ENCODE assay signal across 8 mouse cellular contexts in genomic region chr7:141355626-141356326, GRCm38 (mm10). TPM values are rescaled to one million over a fixed set of nuclear protein-coding genes. Genes with fewer than 3 reads are reported as not detected.
A peak's percentile ranks its signal among the peaks of the same experiment; 100 is the strongest.
DNase-seq lines count a peak whose midpoint lies in the region; ATAC-seq and TF ChIP-seq lines count a peak whose summit lies in the region.
"Had no signal": no experiment of that assay in that cellular context is flagged by ENCODE, and none has a peak within 500 bp of the region (broad histone marks: within the 10 kb centered on the region; RNA-seq: fewer than 3 reads in every experiment).

No protein-coding gene starts in this region.

- H3K9me3 ChIP-seq in intestine, embryonic 16.5 days (ENCODE audit: control insufficient read depth, low read length): no peaks in the 10 kb centered on the region
- H3K9me3 ChIP-seq in heart, embryonic 10.5 days: no peaks in the 10 kb centered on the region

- no peak for DNase-seq in kidney, adult 2 months
- DNase-seq in kidney, postnatal 36 days: no peak
- DNase-seq in thymus, postnatal 4 days: peak; percentile 52
- no peak for DNase-seq in thymus, postnatal 10 days (ENCODE audit: low spot score in 2 of 2)
- no peak for DNase-seq in yolk sac, embryonic 10.5 days (ENCODE audit: low spot score)
- DNase-seq in heart, embryonic 10.5 days (ENCODE audit: low spot score): no peak
- DNase-seq: adrenal gland, adult 8-10 months had no signal

- no peak overlapping the region for H3K4me2 ChIP-seq in intestine, embryonic 16.5 days (ENCODE audit: low read depth, low read length)

- no peak for TF ChIP-seq POLR2A in kidney, adult 2 months (IDR thresholded peaks at IDR 0.05; ENCODE audit: low read depth, low read length)

- no peaks in the 10 kb centered on the region; the same call in 1 of the 2 replicates for H3K36me3 ChIP-seq in kidney, adult 2 months (ENCODE audit: control insufficient read depth, insufficient read depth, low read length)
- 0 out of 2 replicates have a peak, but pooled peaks cover 3% of the 10 kb centered on the region for H3K36me3 ChIP-seq in intestine, embryonic 16.5 days (ENCODE audit: control insufficient read depth, insufficient read depth, low read length)
- no peaks in the 10 kb centered on the region for H3K36me3 ChIP-seq in heart, embryonic 10.5 days

- TF ChIP-seq CTCF in kidney, adult 2 months (conservative IDR thresholded peaks at IDR 0.05; ENCODE audit: insufficient read depth, insufficient read length, low read depth, low read length): peak; percentile 33; the same call in 1 of the 2 replicates

- H3K4me1 ChIP-seq in kidney, adult 2 months (ENCODE audit: control insufficient read depth, insufficient read depth, low read length): no peaks in the 10 kb centered on the region
- peaks cover 9% of the 10 kb centered on the region for H3K4me1 ChIP-seq in intestine, embryonic 16.5 days (ENCODE audit: control insufficient read depth, insufficient read depth, low read length)
- H3K4me1 ChIP-seq in heart, embryonic 10.5 days: 0 out of 2 replicates have a peak, but pooled peaks cover 9% of the 10 kb centered on the region

- ATAC-seq in intestine, embryonic 16.5 days: 0 out of 2 replicates have a peak, but pooled peaks have one; percentile 26

- H3K9ac ChIP-seq in intestine, embryonic 16.5 days (ENCODE audit: low read depth, low read length): no peak overlapping the region

- 64% methylated on average over 12 of the region's 12 CpGs for WGBS in kidney, adult 2 months
- 64% methylated on average over 12 of the region's 12 CpGs for WGBS in intestine, embryonic 16.5 days
- 55% methylated on average over 12 of the region's 12 CpGs for WGBS in heart, embryonic 10.5 days

- no peaks in the 10 kb centered on the region for H3K27me3 ChIP-seq in kidney, adult 2 months (replicated peaks; ENCODE audit: control insufficient read depth, insufficient read depth, low read length)
- H3K27me3 ChIP-seq in intestine, embryonic 16.5 days (replicated peaks; ENCODE audit: control insufficient read depth, insufficient read depth, low read length): no peaks in the 10 kb centered on the region
- peaks cover 51% of the 10 kb centered on the region for H3K27me3 ChIP-seq in heart, embryonic 10.5 days (ENCODE audit: insufficient read depth, poor library complexity, severe bottlenecking)

- H3K4me3 ChIP-seq in kidney, adult 2 months (ENCODE audit: insufficient read depth, low read depth, low read length): no peak overlapping the region
- H3K4me3 ChIP-seq in intestine, embryonic 16.5 days (ENCODE audit: low read length): no peak overlapping the region
- H3K4me3 ChIP-seq in heart, embryonic 10.5 days: no peak overlapping the region

- H3K27ac ChIP-seq in kidney, adult 2 months (ENCODE audit: insufficient read depth, low read depth, low read length): no peak overlapping the region
- no peak overlapping the region for H3K27ac ChIP-seq in intestine, embryonic 16.5 days (ENCODE audit: low read length)
- H3K27ac ChIP-seq in heart, embryonic 10.5 days: no peak overlapping the region

RNA-seq across cellular contexts. Expression of gene Eps8l2, which starts 17.1 kb away (rescaled TPM):
- polyA plus RNA-seq in kidney, adult 2 months (2012; rRNA removed): 245 and 297 TPM in 2 replicates
- polyA plus RNA-seq in intestine, embryonic 16.5 days (2015; fragmentation: Nextera tagmentation; extraction: Ambion mirVana): 191 and 214 TPM in 2 replicates
- polyA plus RNA-seq in heart, embryonic 10.5 days (2016; fragmentation: Nextera tagmentation; extraction: Ambion mirVana): 3.1 and 8.2 TPM in 2 replicates

RNA-seq across cellular contexts. Expression of gene Tmem80, which starts 28.2 kb away (rescaled TPM):
- polyA plus RNA-seq in kidney, adult 2 months (2012; rRNA removed): 53.7 and 61.4 TPM in 2 replicates
- polyA plus RNA-seq in intestine, embryonic 16.5 days (2015; fragmentation: Nextera tagmentation; extraction: Ambion mirVana): 32.4 and 34.2 TPM in 2 replicates
- polyA plus RNA-seq in heart, embryonic 10.5 days (2016; fragmentation: Nextera tagmentation; extraction: Ambion mirVana): 39.5 and 41.2 TPM in 2 replicates

RNA-seq across cellular contexts. Expression of gene Deaf1, which starts 28.3 kb away (rescaled TPM):
- 25.4 and 26.8 TPM in 2 replicates for polyA plus RNA-seq in kidney, adult 2 months (2012; rRNA removed)
- polyA plus RNA-seq in intestine, embryonic 16.5 days (2015; fragmentation: Nextera tagmentation; extraction: Ambion mirVana): 61.0 and 64.4 TPM in 2 replicates
- 35.6 and 39.4 TPM in 2 replicates for polyA plus RNA-seq in heart, embryonic 10.5 days (2016; fragmentation: Nextera tagmentation; extraction: Ambion mirVana)

RNA-seq across cellular contexts. Expression of gene Taldo1, which starts 36.2 kb away (rescaled TPM):
- polyA plus RNA-seq in kidney, adult 2 months (2012; rRNA removed): 321 and 366 TPM in 2 replicates
- polyA plus RNA-seq in intestine, embryonic 16.5 days (2015; fragmentation: Nextera tagmentation; extraction: Ambion mirVana): 567 and 582 TPM in 2 replicates
- polyA plus RNA-seq in heart, embryonic 10.5 days (2016; fragmentation: Nextera tagmentation; extraction: Ambion mirVana): 270 and 285 TPM in 2 replicates

RNA-seq across cellular contexts. Expression of gene Gatd1, which starts 58.2 kb away (rescaled TPM):
- polyA plus RNA-seq in kidney, adult 2 months (2012; rRNA removed): 51.7 and 58.4 TPM in 2 replicates
- 47.5 and 48.2 TPM in 2 replicates for polyA plus RNA-seq in intestine, embryonic 16.5 days (2015; fragmentation: Nextera tagmentation; extraction: Ambion mirVana)
- 29.5 and 37.4 TPM in 2 replicates for polyA plus RNA-seq in heart, embryonic 10.5 days (2016; fragmentation: Nextera tagmentation; extraction: Ambion mirVana)

Comparison
In these comparisons a context has a peak if more than half of its experiments do, and no peak if none do; other contexts are left out.
1. RNA of gene Eps8l2, which starts 17.1 kb away (polyA plus RNA-seq): 245 to 297 TPM in kidney, adult 2 months and 191 to 214 TPM in intestine, embryonic 16.5 days; 3.1 to 8.2 TPM in heart, embryonic 10.5 days; every median in the first group is over 10 times any median in the second.